Mouse (Mus musculus) lung, adult 2 months (tissue): ENCODE results near the gene Dync2h1. TPM values are rescaled to one million over a fixed set of nuclear protein-coding genes. Genes with fewer than 3 reads are reported as not detected.

Experiments
- DNase-seq: peaks from one replicate; pipeline ENCODE4 v3.0.0; 2022
- H3K4me1 ChIP-seq: fragments of 200-500 bp; 2 replicates; pipeline ENCODE4 v1.6.1; 2011; ENCODE audit warnings: low read length; ENCODE audit not compliant: control insufficient read depth, insufficient read depth
- H3K4me3 ChIP-seq: fragments of 200-500 bp; replicated peaks from 2 replicates; pipeline ENCODE3; 2011; ENCODE audit warnings: low read depth, mild to moderate bottlenecking, control low read depth, low read length; ENCODE audit errors: extremely low read depth
- CTCF ChIP-seq: fragments of 200-500 bp; IDR thresholded peaks from 2 replicates; pipeline ENCODE4 v1.5.1; 2011; ENCODE audit warnings: mild to moderate bottlenecking, low read length, control low read depth; ENCODE audit not compliant: insufficient read depth
- POLR2A ChIP-seq: fragments of 200-500 bp; IDR thresholded peaks from 2 replicates; pipeline ENCODE4 v1.6.1; 2011; ENCODE audit warnings: low read depth, mild to moderate bottlenecking, control low read depth, low read length, borderline replicate concordance; ENCODE audit errors: extremely low read depth
- WGBS: fragments of 180-500 bp; shearing (Covaris S2); methylation state at CpG from one replicate; pipeline ENCODE4 v1.1.7; 2018; 5-methylcytosine and 5-hydroxymethylcytosine counted together
- polyA plus RNA-seq: library from polyadenylated mRNA; depleted of rRNA; stranded (reverse); fragments of >200 nt; gene quantifications from 2 replicates; pipeline ENCODE4 v1.2.3, GENCODE M21; 2012

The Dync2h1 gene
- polyA plus RNA-seq, 1 experiment = 1.3 TPM

DNA sequence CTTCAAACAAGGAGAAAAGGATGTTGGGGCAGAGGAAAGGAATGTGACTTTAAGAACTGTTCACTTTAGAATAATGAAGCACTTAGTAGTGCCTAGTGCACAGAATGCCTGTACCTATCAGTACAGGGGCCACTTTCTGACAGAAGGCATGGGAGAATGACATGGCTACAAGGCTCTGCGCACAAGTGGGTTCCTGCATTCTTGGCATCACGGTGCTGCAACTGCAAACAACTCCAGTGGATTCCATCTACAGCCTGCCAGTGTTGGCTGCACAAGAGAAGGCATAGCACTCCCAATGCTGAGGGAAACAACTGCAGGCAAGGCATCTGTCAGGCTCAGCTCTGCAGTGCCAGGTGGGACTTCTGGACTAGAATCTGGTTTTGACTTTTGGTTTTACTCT lies 151.7 kb downstream of the Dync2h1 start:
- no peak for DNase-seq
- H3K4me1 ChIP-seq = no peaks in the 10 kb centered on the region
- H3K4me3 ChIP-seq = no peak overlapping the region
- no peak for TF ChIP-seq CTCF
- no peak for TF ChIP-seq POLR2A
- WGBS = 74% methylated on average over 2 of the region's 2 CpGs

DNA sequence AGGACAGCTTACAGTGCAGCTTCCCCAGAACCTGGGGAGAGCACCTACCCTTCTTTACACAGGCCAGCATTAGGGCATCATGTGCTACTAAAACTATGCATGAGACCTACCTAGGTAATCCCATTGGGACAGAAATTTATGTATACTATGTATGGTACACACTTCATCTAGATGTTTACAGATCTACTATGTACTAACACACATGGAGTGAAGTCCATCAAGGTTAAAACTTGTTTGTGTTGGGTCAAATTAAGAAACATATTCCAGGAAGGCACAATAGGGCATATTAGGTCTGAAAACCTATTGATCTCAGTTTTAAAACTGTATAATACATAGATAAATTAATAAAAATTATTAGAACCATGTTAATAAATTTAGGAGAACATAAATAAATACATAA lies 168.6 kb downstream of the Dync2h1 start:
- Histone ChIP-seq H3K4me1 (no peaks in the 10 kb centered on the region), H3K4me3 (no peak overlapping the region)
- TF ChIP-seq CTCF (no peak), POLR2A (no peak)
- no peak for DNase-seq

DNA sequence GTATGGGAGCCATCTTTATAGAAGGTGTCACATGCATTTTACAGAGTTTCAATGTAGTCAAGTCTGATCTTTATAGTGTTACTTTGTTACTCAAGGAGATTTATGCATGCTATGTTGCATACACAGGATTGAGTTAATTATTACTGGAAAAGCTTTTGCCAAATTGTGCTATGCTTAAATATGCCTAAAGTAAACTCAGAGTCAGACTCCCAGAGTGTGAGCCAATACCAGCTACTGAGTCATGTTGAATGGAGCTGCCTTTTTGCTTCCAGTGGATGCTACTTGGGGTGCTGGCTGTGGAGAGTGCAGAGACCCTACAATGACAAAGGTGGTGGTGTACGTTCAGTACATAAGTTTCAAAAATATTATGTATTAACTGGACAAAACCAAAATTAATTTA lies 169.5 kb downstream of the Dync2h1 start:
- Histone ChIP-seq H3K4me1 (no peaks in the 10 kb centered on the region), H3K4me3 (no peak overlapping the region)
- DNase-seq = no peak
- 83% methylated on average over 1 of the region's 1 CpGs for WGBS
- TF ChIP-seq CTCF (no peak), POLR2A (no peak)

DNA sequence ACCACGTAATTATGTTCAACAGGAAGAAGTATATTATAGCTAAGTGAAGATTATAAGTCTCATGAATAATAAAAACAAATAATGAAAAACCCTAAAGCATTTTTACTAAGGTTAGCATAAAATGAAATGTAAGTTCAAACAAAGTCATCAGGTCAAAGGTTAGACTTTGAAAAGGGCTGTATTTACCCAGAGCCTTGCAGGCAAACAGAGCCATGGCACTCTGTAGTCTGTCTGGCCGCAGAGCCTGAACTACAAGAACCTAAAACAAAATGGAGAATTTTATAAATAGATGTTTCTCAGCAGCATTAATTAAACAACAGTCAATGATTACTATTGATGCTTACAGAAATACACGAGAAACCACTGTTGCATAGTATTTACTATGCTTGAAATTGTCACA lies 174.5 kb downstream of the Dync2h1 start:
- Histone ChIP-seq H3K4me3 (no peak overlapping the region), H3K4me1 (no peaks in the 10 kb centered on the region)
- TF ChIP-seq CTCF (no peak), POLR2A (no peak)
- no peak for DNase-seq
- 70% methylated on average over 3 of the region's 3 CpGs for WGBS

DNA sequence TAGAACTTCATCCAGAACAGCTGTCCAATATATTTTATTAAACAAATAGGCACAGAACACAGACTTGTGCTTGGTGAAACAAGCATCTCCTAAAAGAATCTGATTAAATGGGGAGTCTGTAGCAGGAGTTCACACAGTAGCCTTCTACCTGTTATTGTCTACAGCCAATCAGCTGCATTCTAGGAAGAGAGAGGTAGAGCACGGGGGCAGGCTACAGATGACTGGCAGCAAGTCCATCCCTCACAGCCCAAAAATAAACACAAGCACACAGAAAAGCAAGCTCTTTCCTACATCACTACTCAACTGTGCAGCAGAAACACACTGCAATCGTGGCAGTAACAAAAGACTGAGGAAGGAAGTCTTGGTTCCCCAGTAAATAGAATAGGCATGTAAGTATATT lies 189.4 kb downstream of the Dync2h1 start:
- TF ChIP-seq POLR2A (no peak), CTCF (no peak)
- no peak for DNase-seq
- Histone ChIP-seq H3K4me3 (no peak overlapping the region), H3K4me1 (no peaks in the 10 kb centered on the region)
- 35% methylated on average over 2 of the region's 2 CpGs for WGBS

DNA sequence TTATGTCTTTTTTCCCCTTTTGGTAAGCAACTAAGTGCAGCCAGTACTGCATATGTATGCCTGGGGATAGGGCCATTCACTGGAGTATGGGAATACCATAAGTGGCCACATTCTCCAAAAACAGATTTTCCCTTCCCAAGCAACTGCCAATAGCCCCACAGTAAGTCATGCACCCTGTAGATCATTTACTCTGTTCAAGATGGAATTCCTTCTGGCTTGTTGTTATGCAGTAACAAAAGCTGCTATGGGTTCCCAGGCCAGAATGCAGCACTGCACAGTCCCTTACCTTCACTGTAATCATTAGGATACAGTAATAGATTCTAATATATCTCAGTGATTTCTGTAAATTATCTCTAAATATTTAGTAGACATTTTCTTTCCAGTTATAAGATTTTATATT lies 190.0 kb downstream of the Dync2h1 start:
- Histone ChIP-seq H3K4me3 (no peak overlapping the region), H3K4me1 (no peaks in the 10 kb centered on the region)
- TF ChIP-seq POLR2A = no peak
- no peak for TF ChIP-seq CTCF
- DNase-seq = no peak

DNA sequence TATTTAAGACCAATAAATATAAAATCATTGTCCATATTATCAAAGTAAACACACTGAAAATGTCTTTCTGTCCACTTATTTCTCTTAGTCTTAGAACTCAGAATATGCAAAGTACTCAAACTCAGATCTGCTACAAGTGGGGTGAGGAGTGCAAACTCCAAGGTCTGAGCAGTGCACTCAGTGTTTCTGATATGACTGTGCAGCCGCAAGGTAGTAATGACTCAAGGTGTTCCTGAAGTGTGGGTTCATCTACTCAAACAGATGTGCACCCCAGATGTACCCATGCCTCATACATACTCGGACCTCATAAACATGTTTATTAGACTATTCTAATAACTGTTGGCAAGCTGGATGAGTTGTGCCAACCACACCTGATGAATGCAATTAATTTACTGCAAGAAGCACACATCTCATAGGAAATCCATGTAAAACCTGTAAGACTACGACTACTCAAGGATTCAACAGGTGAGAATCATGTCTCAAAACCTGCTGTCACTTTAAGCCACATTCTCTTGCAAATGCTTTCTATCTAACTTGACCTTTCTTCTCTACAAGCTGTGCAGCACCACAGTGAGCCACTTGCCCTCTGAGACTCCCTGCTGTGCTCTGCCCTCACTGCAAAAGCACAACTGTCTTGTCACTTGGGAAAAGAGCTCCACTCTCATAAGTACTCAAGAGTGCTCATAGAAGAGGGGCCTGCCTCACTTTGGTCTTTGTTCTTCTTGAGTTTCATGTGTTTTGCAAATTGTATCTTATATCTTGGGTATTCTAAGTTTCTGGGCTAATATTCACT lies 195.2 kb downstream of the Dync2h1 start:
- TF ChIP-seq CTCF = no peak
- no peak for TF ChIP-seq POLR2A
- WGBS = 94% methylated on average over 3 of the region's 3 CpGs
- Histone ChIP-seq H3K4me3 (no peak overlapping the region), H3K4me1 (no peaks in the 10 kb centered on the region)
- DNase-seq = no peak

DNA sequence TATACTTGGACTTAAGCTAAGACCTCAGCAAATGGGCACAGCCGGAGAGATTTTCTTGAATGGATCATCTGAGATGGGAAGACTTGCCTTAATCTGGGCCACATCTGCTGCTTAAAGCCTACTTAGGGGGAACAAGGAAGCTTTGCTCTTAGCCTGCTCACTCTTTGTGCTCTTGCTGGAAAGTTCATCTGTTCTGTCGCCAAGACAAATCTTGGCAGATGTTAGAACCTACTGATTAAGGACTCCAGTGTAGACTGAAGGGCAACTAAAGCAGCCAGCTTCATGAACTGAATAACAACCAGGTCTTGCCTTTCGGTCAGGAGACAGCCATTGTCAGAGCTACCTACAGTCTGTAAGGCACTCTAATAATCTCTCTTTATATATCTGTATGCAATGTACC lies 198.1 kb downstream of the Dync2h1 start:
- DNase-seq = no peak
- 90% methylated on average over 3 of the region's 3 CpGs for WGBS
- TF ChIP-seq CTCF (no peak), POLR2A (no peak)
- no peak overlapping the region for H3K4me3 ChIP-seq
- no peaks in the 10 kb centered on the region for H3K4me1 ChIP-seq

DNA sequence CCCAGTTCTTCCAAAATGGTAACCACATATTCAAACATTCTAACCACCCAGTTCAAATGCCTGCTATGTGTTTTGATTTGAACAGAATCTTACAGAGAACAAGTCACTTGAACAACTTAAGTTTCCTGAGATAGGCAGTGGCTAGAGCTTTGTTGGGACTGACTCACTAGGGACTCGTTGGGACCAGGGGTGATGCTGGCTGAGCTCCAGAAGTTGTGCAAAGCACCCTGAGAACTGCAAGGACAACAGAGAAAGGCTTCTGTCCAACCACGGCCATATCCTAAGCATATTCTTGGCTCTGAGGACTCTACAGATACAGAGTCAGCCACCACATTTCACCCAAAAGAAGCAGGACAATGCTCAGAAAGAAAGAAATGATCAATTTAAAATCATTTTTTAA lies 215.1 kb downstream of the Dync2h1 start:
- Histone ChIP-seq H3K4me1 (no peaks in the 10 kb centered on the region), H3K4me3 (no peak overlapping the region)
- 47% methylated on average over 2 of the region's 2 CpGs for WGBS
- no peak for TF ChIP-seq POLR2A
- DNase-seq = no peak

DNA sequence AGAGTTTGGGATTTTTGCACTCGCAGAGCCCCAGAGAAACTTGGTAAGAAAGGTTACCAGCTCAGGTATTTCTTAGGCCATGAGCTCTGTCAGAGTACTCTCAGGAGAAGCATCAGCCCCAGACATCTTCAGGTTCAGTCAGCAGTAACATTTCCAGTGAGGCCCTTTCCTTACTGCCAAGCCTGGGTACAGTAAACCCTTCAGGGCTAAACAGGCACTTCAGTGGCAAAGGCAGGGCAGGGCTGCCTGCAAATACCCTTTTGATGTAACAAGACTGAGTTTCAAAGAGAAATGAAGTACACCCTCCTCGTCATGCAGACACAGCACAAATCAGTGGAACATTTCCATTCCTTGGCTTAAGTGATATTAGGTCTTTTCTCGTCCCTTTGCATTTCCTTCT lies 219.2 kb downstream of the Dync2h1 start:
- Histone ChIP-seq H3K4me1 (no peaks in the 10 kb centered on the region), H3K4me3 (no peak overlapping the region)
- WGBS = 88% methylated on average over 3 of the region's 3 CpGs

More for the DNA sequence above, 219.2 kb downstream of the Dync2h1 start:
- TF ChIP-seq POLR2A (no peak), CTCF (no peak)
- DNase-seq = peak; percentile 13
